Mouse (Mus musculus) Patski (cell line): ENCODE measurements around the gene Plekha1. TPM values are rescaled to one million over a fixed set of nuclear protein-coding genes. Genes with fewer than 3 reads are reported as not detected.

Experiments used
- ATAC-seq: fragments of 100-300 bp; one replicate; pipeline ENCODE4 v1.8.0; 2021
- CTCF ChIA-PET: fragments of 350-600 bp; sonication (Branson Sonifier 250); formaldehyde crosslinking; loops from one replicate; lab custom pipeline; 2022; ENCODE audit warnings: inconsistent platforms; lab: Charles Lee
- POLR2A ChIA-PET: fragments of 350-600 bp; sonication (Branson Sonifier 250); formaldehyde crosslinking; loops from one replicate; lab custom pipeline; 2022; ENCODE audit warnings: antibody characterized with exemption, inconsistent platforms; lab: Charles Lee
- DNase-seq: peaks from one replicate; pipeline ENCODE4 v3.0.0-alpha.2; 2011; ENCODE audit warnings: low read depth, low spot score
- H3K27me3 ChIP-seq: fragments of 371-371 bp; one replicate; pipeline ENCODE4 v1.5.1; 2021
- CTCF ChIP-seq: fragments of 100-300 bp; IDR thresholded peaks from one replicate; pipeline ENCODE4 v1.5.1; 2021
- in situ Hi-C: fragments of 300-500 bp; cut with MboI; formaldehyde crosslinking; loops from 3 replicates; pipeline ENCODE4 v1.11.1; 2018; ENCODE audit warnings: low pct_unique_long_range_greater_than_20kb, mixed read lengths
- polyA plus RNA-seq: library from polyadenylated mRNA; unstranded; gene quantifications from one replicate; pipeline ENCODE4 v1.2.3, GENCODE M21; 2021

Plekha1 gene
- polyA plus RNA-seq, 1 experiment from 2014 or later = 90.0 TPM

GRCm38 (mm10) chr7:130890871-130891270 is 25.3 kb downstream of the Plekha1 start:
- DNase-seq (no peak), ATAC-seq (no peak)
- CTCF ChIA-PET = interaction anchor here (1.0 kb wide), 1 partner anchor 20 kb away, joined by 3 read pairs; no protein-coding TSS in a partner anchor
- H3K27me3 ChIP-seq = no peaks in the 10 kb centered on the region
- in situ Hi-C loops = no loop called here
- POLR2A ChIA-PET = no interaction called here
- TF ChIP-seq CTCF = no peak

DNA sequence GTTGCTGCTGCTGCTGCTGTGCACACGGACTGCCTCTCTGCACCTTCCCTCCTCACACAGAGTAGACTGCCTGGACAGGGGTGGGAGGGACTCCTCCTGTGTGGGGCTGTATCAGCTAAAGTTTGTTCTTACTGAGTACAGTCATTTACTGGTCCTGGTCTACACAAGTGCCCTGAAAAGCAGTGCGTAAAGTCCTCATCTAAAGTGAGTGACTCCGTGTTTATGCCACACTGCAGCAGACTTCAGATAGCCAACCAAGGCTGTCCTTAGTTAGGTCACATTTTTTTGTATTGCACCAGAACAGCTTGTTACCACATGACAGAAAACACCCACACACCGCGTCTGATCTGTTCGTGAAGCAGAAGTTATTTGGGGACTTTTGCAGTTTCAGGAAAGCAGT is 27.4 kb downstream of the Plekha1 start:
- TF ChIP-seq CTCF = no peak
- CTCF ChIA-PET = interaction anchor here (1.4 kb wide), 1 partner anchor 12 kb away, joined by 3 read pairs; no protein-coding TSS in a partner anchor
- DNase-seq = no peak
- in situ Hi-C loops = no loop called here
- no peaks in the 10 kb centered on the region for H3K27me3 ChIP-seq
- POLR2A ChIA-PET = interaction anchor here (0.9 kb wide), 1 partner anchor 75 kb away, joined by 3 read pairs; no protein-coding TSS in a partner anchor
- ATAC-seq = no peak

GRCm38 (mm10) chr7:130894931-130895617 is 29.5 kb downstream of the Plekha1 start:
- ChIA-PET POLR2A (no interaction called here), CTCF (interaction anchor here (1.2 kb wide), 1 partner anchor 132 kb away, joined by 3 read pairs; no protein-coding TSS in a partner anchor)
- ATAC-seq = no peak
- no peak for DNase-seq
- no peaks in the 10 kb centered on the region for H3K27me3 ChIP-seq
- in situ Hi-C loops = loop anchor here (5.0 kb wide), 1 partner anchor 58 kb away; no protein-coding TSS in a partner anchor
- TF ChIP-seq CTCF = no peak

DNA sequence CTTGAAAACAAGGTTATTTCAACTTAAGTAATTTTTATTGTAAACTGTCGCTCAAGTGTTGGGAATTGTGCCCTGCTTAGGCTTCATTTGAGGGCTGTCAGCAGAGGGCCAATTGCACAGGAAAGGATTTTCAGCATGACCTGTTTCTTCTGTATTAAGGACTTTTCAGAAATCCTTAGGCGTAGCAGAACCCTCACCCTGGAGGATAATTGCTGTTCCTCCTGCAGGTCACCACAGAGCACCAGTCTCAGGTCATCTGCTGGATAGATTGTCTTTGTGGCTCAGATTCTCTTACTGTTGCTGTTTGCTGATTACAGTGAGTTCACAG is 30.0 kb downstream of the Plekha1 start:
- ATAC-seq = no peak
- no peak for TF ChIP-seq CTCF
- in situ Hi-C loops = loop anchor here (5.0 kb wide), 1 partner anchor 58 kb away; no protein-coding TSS in a partner anchor
- no peaks in the 10 kb centered on the region for H3K27me3 ChIP-seq
- ChIA-PET CTCF (interaction anchor here (1.0 kb wide), 1 partner anchor 9 kb away, joined by 3 read pairs; no protein-coding TSS in a partner anchor), POLR2A (no interaction called here)
- DNase-seq = no peak

- H3K27me3 ChIP-seq = no peaks in the 10 kb centered on the region
- CTCF ChIA-PET = interaction anchor here (1.0 kb wide), 1 partner anchor 9 kb away, joined by 3 read pairs; no protein-coding TSS in a partner anchor
- TF ChIP-seq CTCF = no peak
- DNase-seq (no peak), ATAC-seq (no peak)
- in situ Hi-C loops = loop anchor here (5.0 kb wide), 1 partner anchor 59 kb away; no protein-coding TSS in a partner anchor
- POLR2A ChIA-PET = interaction anchor here (0.6 to 0.8 kb wide), 2 partner anchors 9 to 49 kb away, joined by 3 read pairs; no protein-coding TSS in a partner anchor
Observed at GRCm38 (mm10) chr7:130896064-130896463, 30.5 kb downstream of the Plekha1 start.

GRCm38 (mm10) chr7:130897201-130897600 is 31.6 kb downstream of the Plekha1 start:
- CTCF ChIA-PET = interaction anchor here (1.5 kb wide), 1 partner anchor 126 kb away, joined by 3 read pairs; no protein-coding TSS in a partner anchor
- DNase-seq = no peak
- H3K27me3 ChIP-seq = no peaks in the 10 kb centered on the region
- no peak for ATAC-seq
- in situ Hi-C loops = loop anchor here (5.0 kb wide), 1 partner anchor 60 kb away; no protein-coding TSS in a partner anchor
- TF ChIP-seq CTCF = no peak
- POLR2A ChIA-PET = interaction anchor here (0.7 kb wide), 1 partner anchor 175 kb away, joined by 10 read pairs; no protein-coding TSS in a partner anchor

DNA sequence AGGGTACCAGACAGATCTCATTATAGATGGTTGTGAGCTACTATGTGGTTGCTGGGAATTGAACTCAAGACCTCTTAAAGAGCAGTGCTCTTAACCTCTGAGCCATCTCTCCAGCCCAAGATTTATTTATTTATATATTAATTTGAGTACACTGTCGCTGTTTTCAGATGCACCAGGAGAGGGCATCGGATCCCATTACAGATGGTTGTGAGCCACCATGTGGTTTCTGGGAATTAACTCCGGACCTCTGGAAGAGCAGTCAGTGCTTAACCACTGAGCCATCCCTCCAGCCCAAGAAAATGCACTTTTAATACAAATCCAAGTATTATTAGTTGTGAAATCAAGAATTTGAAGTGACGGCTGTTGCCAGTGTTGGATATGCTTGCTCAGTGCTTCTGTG is 32.8 kb downstream of the Plekha1 start:
- DNase-seq (no peak), ATAC-seq (no peak)
- no peaks in the 10 kb centered on the region for H3K27me3 ChIP-seq
- in situ Hi-C loops = loop anchor here (5.0 kb wide), 1 partner anchor 61 kb away; no protein-coding TSS in a partner anchor
- ChIA-PET CTCF (interaction anchor here (0.9 to 1.5 kb wide), 2 partner anchors 28 to 127 kb away, joined by 3 read pairs; no protein-coding TSS in a partner anchor), POLR2A (no interaction called here)
- peak; percentile 61 for TF ChIP-seq CTCF

DNA sequence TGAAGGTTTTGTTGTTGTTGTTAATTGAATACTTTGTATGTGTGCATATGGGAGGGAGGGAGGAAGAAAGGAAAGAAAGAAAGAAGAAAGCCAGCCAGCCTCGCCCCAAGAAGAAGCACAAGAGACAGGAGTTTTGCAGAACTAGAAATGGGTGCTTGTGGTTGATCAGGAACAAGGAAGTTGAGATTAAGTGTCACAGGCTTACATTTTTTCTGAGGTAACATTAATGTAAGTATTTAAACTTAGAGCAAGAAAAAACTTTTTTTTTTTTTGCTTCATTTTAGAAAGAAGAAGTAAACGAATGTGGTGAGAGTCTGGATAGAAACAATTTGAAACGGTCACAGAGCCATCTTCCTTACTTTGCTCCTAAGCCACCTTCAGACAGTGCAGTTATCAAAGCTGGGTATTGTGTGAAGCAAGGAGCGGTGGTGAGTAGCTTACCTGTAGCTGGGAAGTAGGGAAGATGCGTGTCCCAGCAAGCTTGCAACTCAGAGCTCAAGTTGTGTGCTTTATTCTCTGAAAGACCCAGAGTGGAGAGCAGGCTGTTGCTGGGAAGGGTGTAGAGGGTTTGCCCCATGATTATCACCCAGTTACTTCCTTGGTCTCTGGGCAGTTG is 34.8 kb downstream of the Plekha1 start:
- no peaks in the 10 kb centered on the region for H3K27me3 ChIP-seq
- POLR2A ChIA-PET = interaction anchor here (0.7 kb wide), 1 partner anchor 93 kb away, joined by 3 read pairs; no protein-coding TSS in a partner anchor
- in situ Hi-C loops = no loop called here
- DNase-seq (no peak), ATAC-seq (no peak)
- CTCF ChIA-PET = interaction anchor here (1.6 kb wide), 1 partner anchor 129 kb away, joined by 3 read pairs; no protein-coding TSS in a partner anchor
- no peak for TF ChIP-seq CTCF

- in situ Hi-C loops = no loop called here
- no peak for TF ChIP-seq CTCF
- ATAC-seq (no peak), DNase-seq (no peak)
- POLR2A ChIA-PET = no interaction called here
- CTCF ChIA-PET = interaction anchor here (1.3 to 1.4 kb wide), 2 partner anchors 13 to 132 kb away, joined by 3 to 4 read pairs; no protein-coding TSS in a partner anchor
- no peaks in the 10 kb centered on the region for H3K27me3 ChIP-seq
Observed at GRCm38 (mm10) chr7:130902929-130903328, 37.4 kb downstream of the Plekha1 start.

DNA sequence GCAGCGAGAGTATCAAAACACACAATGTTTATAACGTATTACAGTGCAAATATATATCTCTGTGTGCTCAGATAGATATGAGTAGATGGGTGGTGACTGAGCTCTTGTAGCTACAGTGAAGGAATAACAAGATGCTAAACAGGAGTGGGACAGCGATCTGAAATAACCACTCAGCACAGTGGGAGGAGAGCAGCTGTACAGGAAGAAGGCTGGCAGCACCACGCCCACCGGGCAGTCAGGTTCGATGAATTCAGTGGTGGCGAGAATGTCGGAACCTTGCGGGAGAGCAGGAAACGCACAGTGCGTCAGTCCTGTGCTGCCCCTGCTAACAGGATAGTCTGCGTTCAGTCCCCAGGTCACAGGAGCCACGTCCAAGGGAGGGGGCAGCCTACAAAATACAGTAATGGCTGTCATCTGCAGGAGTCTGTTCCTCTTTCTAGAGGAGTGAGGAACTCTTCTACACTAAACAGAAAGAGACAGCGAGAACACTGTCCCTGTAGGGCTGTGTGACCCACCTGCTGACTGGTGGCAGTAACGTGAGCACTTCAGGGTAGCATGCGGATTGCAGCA is 38.0 kb downstream of the Plekha1 start:
- TF ChIP-seq CTCF = no peak

More for the DNA sequence above, 38.0 kb downstream of the Plekha1 start:
- H3K27me3 ChIP-seq = no peaks in the 10 kb centered on the region
- in situ Hi-C loops = no loop called here
- DNase-seq = no peak
- ATAC-seq = no peak
- ChIA-PET CTCF (interaction anchor here (1.3 to 1.4 kb wide), 2 partner anchors 12 to 132 kb away, joined by 3 to 4 read pairs; no protein-coding TSS in a partner anchor), POLR2A (no interaction called here)
